Mouse (Mus musculus) retina, embryonic 14.5 days (tissue): ENCODE results near the gene Capns2.
"Not testable (repeated sequence)": the region's sequence is repeated elsewhere in the genome, so short reads cannot be mapped to it uniquely, and the experiment has no call there.

Experiments
- DNase-seq: peaks from one replicate; pipeline ENCODE4 v3.0.0-alpha.2; 2015; ENCODE audit warnings: low spot score

Capns2 gene

DNA sequence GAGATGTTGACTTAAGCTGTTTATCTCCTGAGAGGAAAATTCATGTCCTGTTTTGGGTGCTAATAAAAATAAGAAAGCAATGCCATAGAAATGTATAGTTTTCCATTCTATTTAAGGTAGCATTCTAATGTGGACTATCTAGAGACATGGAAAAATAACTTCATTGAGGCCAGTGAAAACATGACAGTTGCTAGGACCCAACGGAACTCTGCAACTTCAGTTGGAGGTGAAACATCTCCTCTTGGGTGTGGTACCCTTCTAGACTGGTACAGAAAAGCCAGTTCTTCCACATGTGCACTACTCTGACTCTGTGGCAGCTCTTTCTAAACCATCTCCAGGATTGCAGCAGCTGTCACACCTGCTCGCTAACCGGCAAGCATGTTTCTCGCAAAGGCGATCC, at the start of gene Capns2:
TSS of gene Capns2 (plus strand) at position 301 of the 400 bp plus-strand sequence.
- no peak for DNase-seq

- no peak for DNase-seq
These were observed 47.8 kb upstream of the Capns2 start for GRCm38 (mm10) chr8:92853188-92853983.

GRCm38 (mm10) chr8:92854673-92855072, 46.5 kb upstream of the Capns2 start:
- no peak for DNase-seq

GRCm38 (mm10) chr8:92855171-92855894, 45.9 kb upstream of the Capns2 start, which contains the start of gene Lpcat2:
TSS of gene Lpcat2 (plus strand) at chr8:92855339.
- peak; percentile 75 for DNase-seq

- DNase-seq = no peak
These were observed 44.8 kb upstream of the Capns2 start for GRCm38 (mm10) chr8:92856273-92856986.

DNA sequence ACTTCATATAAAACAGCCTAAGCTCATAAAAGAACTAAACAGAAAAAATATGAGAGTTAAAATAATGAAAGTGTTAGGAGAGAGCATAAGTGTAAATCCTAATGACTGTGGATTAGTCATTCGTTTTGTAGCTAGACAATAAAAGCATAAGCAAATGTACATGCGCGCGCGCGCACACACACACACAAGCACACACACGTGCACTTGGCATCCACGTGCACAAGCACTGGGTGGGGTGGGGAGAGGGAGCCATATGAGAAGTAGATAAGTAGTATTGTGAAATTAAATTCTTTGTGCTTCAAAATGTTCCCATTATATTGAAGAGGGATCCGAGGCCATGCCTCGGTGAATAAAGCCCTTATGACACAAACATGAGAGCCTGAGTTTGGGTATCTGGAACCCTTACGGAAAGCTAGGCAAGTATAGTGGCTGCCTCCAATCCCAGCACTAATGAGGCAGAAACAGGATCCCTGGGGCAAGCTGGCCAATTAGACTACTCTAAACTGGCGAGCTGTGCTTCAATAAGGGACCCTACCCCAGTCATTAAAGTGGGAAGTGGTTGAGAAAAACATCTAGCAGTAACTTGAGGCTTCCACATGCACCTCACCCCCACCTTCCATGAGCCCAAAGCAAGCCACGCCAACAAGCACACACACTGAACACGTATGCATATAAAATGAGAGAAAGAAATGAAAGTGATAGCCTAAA, 42.6 kb upstream of the Capns2 start:
- DNase-seq = no peak

DNA sequence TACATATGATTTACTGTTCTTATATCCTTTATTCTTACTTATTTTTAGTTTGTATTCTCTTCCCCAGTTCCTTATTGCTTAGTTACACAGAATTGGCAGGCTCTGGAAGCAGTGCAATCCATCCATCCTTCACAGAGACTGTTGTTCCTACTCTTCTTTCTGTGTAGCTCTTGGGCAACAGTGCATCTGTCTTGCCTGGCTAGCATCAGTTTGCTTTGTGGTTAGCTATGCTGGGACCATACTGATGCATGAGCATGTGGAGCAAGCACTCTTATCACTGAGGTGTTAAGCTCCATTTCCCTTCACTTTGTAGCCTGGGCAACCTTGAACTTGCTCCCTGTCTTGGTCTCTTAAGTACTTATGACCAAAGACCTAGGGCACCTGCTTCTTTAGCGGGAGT, 39.2 kb upstream of the Capns2 start:
- DNase-seq = no peak

- no peak for DNase-seq
These were observed 30.9 kb upstream of the Capns2 start for GRCm38 (mm10) chr8:92870281-92870680.

GRCm38 (mm10) chr8:92872063-92872759, 29.0 kb upstream of the Capns2 start:
- no peak for DNase-seq

DNA sequence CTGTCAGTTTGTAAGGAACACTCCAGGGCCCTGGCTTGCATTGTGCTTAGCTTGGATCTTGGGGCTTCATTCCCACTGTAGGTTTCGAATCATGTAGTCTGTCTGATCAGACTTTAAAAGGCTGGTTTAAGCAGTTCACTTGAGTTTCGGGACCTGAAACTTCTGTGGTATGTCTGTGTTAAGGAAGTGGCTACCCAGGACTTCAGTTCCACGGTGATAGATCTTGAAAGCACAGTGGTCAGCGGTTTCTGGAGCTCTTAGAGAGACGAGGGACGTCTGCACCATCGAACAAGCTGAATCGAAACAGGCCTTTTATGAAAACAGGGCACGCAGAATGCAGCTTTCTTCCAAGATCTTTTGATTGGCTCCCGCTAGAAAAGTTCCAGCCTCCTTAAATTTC, 25.4 kb upstream of the Capns2 start:
- DNase-seq = no peak

DNA sequence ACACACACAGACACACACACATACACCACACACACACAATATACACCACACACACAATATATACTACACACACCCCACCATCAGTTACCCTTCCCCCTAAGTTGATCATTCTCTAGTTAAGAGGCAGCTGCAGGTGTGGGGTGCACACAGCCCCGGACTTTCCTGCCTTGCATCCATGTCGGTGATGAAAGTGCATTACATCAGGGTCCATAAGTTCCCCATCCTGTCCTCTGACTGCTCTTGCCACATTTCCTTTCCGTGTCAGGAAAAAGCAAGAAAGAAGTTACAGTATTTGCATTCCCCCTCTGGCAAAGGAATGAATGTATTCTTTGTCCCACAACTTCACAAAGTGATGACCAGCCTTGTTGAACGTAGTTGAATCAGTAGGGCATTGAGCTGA, 20.0 kb upstream of the Capns2 start:
- DNase-seq = no peak

- DNase-seq = no peak
These were observed 17.4 kb upstream of the Capns2 start for GRCm38 (mm10) chr8:92883771-92884170.

- not testable (repeated sequence) for DNase-seq
These were observed 9.0 kb upstream of the Capns2 start for GRCm38 (mm10) chr8:92892216-92892615.

GRCm38 (mm10) chr8:92893870-92894269, 7.3 kb upstream of the Capns2 start:
- DNase-seq = no peak

- no peak for DNase-seq
These were observed 6.2 kb upstream of the Capns2 start for GRCm38 (mm10) chr8:92895053-92895452.

- no peak for DNase-seq
These were observed 5.2 kb upstream of the Capns2 start for GRCm38 (mm10) chr8:92896056-92896455.

GRCm38 (mm10) chr8:92896611-92897010, 4.6 kb upstream of the Capns2 start:
- no peak for DNase-seq

GRCm38 (mm10) chr8:92897794-92898193, 3.4 kb upstream of the Capns2 start:
- DNase-seq = no peak

DNA sequence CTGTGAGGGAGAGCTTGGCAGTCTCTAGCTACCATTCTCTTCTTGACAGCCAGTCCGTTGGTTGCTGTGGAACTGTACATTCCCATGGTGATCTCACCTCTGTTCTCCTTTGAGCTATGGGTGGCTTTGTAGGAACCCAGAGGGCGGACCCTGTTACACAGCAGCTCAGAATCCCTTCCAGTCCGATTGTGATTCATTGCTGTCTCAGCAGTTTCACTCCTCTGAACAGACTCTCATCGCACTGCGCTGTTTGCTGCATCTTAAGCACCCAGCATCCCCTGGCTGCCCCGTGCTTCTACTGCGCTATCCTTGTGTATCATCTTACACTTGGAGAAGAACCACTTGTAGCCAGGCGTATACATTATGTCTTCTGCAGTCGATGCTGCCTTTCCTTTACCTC, 1.6 kb upstream of the Capns2 start:
- DNase-seq = no peak

- no peak for DNase-seq
These were observed 1.8 kb downstream of the Capns2 start for GRCm38 (mm10) chr8:92902981-92903380.

DNA sequence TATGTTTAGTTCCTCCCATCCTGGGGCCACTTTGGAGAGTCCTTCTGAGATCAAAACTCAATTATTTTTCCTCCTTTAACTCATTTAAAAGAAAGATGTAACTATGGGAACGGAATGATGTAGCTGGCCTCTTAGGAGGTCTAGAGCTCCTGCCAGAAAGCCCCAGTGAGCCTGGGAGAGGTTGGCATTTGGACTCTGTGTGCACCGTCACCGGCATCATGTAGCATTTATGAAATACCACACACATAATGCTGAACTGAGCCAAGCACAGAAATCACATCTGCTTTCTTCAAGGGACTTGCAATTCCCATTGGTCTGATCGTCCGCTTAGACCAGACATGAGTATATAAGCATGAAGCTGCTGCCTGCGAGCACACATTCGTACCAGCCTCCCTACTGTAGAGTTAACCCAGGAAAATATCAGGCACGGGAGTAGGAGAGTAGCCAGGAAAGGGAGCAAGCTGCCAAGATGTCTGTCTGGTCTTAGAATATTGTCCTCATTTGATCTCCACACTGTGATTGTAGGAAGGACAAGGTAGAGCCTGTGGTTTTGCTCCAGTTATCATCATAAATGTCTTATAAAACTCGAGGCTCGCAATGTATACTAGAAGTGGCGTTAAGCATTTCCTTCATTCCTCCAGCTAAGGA, 2.4 kb downstream of the Capns2 start:
- DNase-seq = no peak
